Mouse (Mus musculus): ENCODE measurements around the gene Etv4.

Gene Etv4

DNA sequence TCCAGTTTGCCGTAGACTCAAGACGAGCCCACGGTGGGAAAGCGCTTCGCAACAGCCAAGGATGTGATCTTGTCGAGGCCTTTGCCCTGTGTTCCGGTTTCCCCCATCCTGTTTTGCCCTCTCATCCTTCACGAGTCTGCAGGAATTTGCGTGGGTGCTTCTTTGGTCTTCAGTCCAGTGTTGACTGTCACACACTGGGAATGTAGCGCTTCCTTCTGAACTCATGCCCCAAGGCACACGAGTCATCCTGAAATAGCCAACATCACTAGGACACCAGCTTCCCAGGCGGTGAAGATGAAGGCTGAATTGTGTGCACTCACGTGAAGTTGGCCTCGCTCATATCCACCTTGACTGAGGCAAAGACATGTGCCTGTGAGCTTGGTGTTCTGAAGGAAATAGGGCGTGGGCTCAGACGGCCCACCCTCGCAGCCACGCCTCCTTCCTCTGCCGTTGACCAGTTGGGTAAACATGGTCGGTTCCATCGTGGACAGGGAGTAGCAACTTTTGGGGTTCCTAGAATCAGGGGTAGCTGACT is 65.1 kb downstream of the Etv4 start:
- DNase-seq (ENCODE audit: extremely low read depth, low read depth), result no peak
